In genomic region chr8:72513158-72513557, GRCm38 (mm10) we compare ENCODE assay signal across 10 mouse cellular contexts.
"Had no signal": no experiment of that assay in that cellular context is flagged by ENCODE, and none has a peak within 500 bp of the region (broad histone marks: within the 10 kb centered on the region; RNA-seq: fewer than 3 reads in every experiment).

No protein-coding gene starts in this region.

- H3K27me3 ChIP-seq: kidney, embryonic 15.5 days; limb, embryonic 13.5 days; midbrain, embryonic 13.5 days; stomach, embryonic 15.5 days had no signal

- H3K4me2 ChIP-seq: kidney, embryonic 15.5 days; limb, embryonic 13.5 days; midbrain, embryonic 13.5 days; stomach, embryonic 15.5 days had no signal

- H3K4me1 ChIP-seq: kidney, embryonic 15.5 days had no signal

- ATAC-seq: midbrain, embryonic 13.5 days had no signal

- H3K36me3 ChIP-seq: kidney, embryonic 15.5 days; midbrain, embryonic 13.5 days; stomach, embryonic 15.5 days had no signal

- H3K9me3 ChIP-seq: kidney, embryonic 15.5 days; limb, embryonic 13.5 days; midbrain, embryonic 13.5 days; stomach, embryonic 15.5 days had no signal

- H3K27ac ChIP-seq: kidney, embryonic 15.5 days; limb, embryonic 13.5 days; liver, embryonic 14.5 days; midbrain, embryonic 13.5 days; stomach, embryonic 15.5 days had no signal

- DNase-seq: kidney, postnatal 14 days; left cerebral cortex, postnatal 4 days; lung, adult 18-20 months; right cerebral cortex, postnatal 14 days; thymus, postnatal 4 days had no signal

- H3K4me3 ChIP-seq: kidney, embryonic 15.5 days; limb, embryonic 13.5 days; midbrain, embryonic 13.5 days; stomach, embryonic 15.5 days had no signal

- H3K9ac ChIP-seq: kidney, embryonic 15.5 days; limb, embryonic 13.5 days; liver, embryonic 14.5 days; midbrain, embryonic 13.5 days; stomach, embryonic 15.5 days had no signal
